Mouse (Mus musculus) forebrain, embryonic 16.5 days (tissue): ENCODE data around the gene Tgfbi. TPM values are rescaled to one million over a fixed set of nuclear protein-coding genes. Genes with fewer than 3 reads are reported as not detected.

Experiments
- ATAC-seq: fragments of 200-750 bp; cut with Nextera tagmentation; 2 replicates; pipeline ENCODE4 v1.8.0; 2017; ENCODE audit warnings: mild to moderate bottlenecking, moderate library complexity
- H3K27ac ChIP-seq: fragments of 300-500 bp; sonication (generic); 2 replicates; pipeline ENCODE4 v1.5.1; 2014; ENCODE audit warnings: low read length, control low read depth
- H3K27me3 ChIP-seq: fragments of 300-500 bp; sonication (generic); replicated peaks from 2 replicates; pipeline ENCODE4 v1.6.1; 2014; ENCODE audit warnings: low read length; ENCODE audit not compliant: control insufficient read depth, insufficient read depth
- H3K36me3 ChIP-seq: fragments of 300-500 bp; sonication (generic); 2 replicates; pipeline ENCODE4 v1.6.1; 2014; ENCODE audit not compliant: control insufficient read depth, insufficient read depth
- H3K4me1 ChIP-seq: fragments of 300-500 bp; sonication (generic); replicated peaks from 2 replicates; pipeline ENCODE4 v1.6.1; 2014; ENCODE audit warnings: low read length; ENCODE audit not compliant: control insufficient read depth, insufficient read depth
- H3K4me2 ChIP-seq: fragments of 300-500 bp; sonication (generic); 2 replicates; pipeline ENCODE4 v1.6.1; 2014; ENCODE audit warnings: mild to moderate bottlenecking, low read length, control low read depth
- H3K4me3 ChIP-seq: fragments of 300-500 bp; sonication (generic); replicated peaks from 2 replicates; pipeline ENCODE4 v1.5.1; 2014; ENCODE audit warnings: mild to moderate bottlenecking, low read length, control low read depth
- H3K9ac ChIP-seq: fragments of 300-500 bp; sonication (generic); replicated peaks from 2 replicates; pipeline ENCODE4 v1.6.1; 2014; ENCODE audit warnings: low read depth, low read length, control low read depth
- H3K9me3 ChIP-seq: fragments of 300-500 bp; sonication (generic); 2 replicates; pipeline ENCODE4 v1.6.1; 2016; ENCODE audit warnings: low read length; ENCODE audit not compliant: control insufficient read depth
- WGBS: fragments of 180-500 bp; shearing (Covaris S2); extraction: QIAGEN DNeasy Blood & Tissue Kit; methylation state at CpG from one replicate; pipeline ENCODE4 v1.1.7; 2014; 5-methylcytosine and 5-hydroxymethylcytosine counted together
- polyA plus RNA-seq: library from polyadenylated mRNA; unstranded; fragments of >200 nt; fragmentation: Nextera tagmentation; extraction: Ambion mirVana; gene quantifications from 2 replicates; pipeline ENCODE4 v1.2.1, GENCODE M21; 2015

Gene Tgfbi
- polyA plus RNA-seq, 1 experiment from 2014 or later = 3.8 TPM

- no peak overlapping the region for H3K4me2 ChIP-seq
- ATAC-seq = no peak
- WGBS = 86% methylated on average over 2 of the region's 2 CpGs
- no peaks in the 10 kb centered on the region for H3K36me3 ChIP-seq
- no peaks in the 10 kb centered on the region for H3K9me3 ChIP-seq
- H3K9ac ChIP-seq = no peak overlapping the region
- H3K4me3 ChIP-seq = no peak overlapping the region
- no peaks in the 10 kb centered on the region for H3K27me3 ChIP-seq
- H3K4me1 ChIP-seq = peaks cover 18% of the 10 kb centered on the region
- H3K27ac ChIP-seq = no peak overlapping the region
Measured at GRCm38 (mm10) chr13:56617197-56617596, 7.9 kb downstream of the Tgfbi start.

GRCm38 (mm10) chr13:56622201-56622757, 13.0 kb downstream of the Tgfbi start:
- Histone ChIP-seq H3K27me3 (no peaks in the 10 kb centered on the region), H3K4me1 (peaks cover 8% of the 10 kb centered on the region), H3K27ac (no peak overlapping the region), H3K9me3 (no peaks in the 10 kb centered on the region), H3K36me3 (no peaks in the 10 kb centered on the region), H3K4me3 (no peak overlapping the region), H3K4me2 (no peak overlapping the region), H3K9ac (no peak overlapping the region)
- ATAC-seq = no peak
- 49% methylated on average over 8 of the region's 8 CpGs for WGBS

GRCm38 (mm10) chr13:56626524-56626923, 17.2 kb downstream of the Tgfbi start:
- Histone ChIP-seq H3K4me2 (no peak overlapping the region), H3K27me3 (no peaks in the 10 kb centered on the region), H3K4me3 (no peak overlapping the region), H3K9me3 (no peaks in the 10 kb centered on the region), H3K9ac (no peak overlapping the region), H3K27ac (no peak overlapping the region), H3K4me1 (peaks cover 8% of the 10 kb centered on the region), H3K36me3 (no peaks in the 10 kb centered on the region)
- no peak for ATAC-seq
- 76% methylated on average over 6 of the region's 6 CpGs for WGBS

GRCm38 (mm10) chr13:56630081-56630480, 20.8 kb downstream of the Tgfbi start:
- 92% methylated on average over 4 of the region's 4 CpGs for WGBS
- no peak overlapping the region for H3K4me2 ChIP-seq
- no peak for ATAC-seq

GRCm38 (mm10) chr13:56630552-56630951, 21.2 kb downstream of the Tgfbi start:
- Histone ChIP-seq H3K9ac (no peak overlapping the region), H3K9me3 (no peaks in the 10 kb centered on the region), H3K36me3 (no peaks in the 10 kb centered on the region), H3K4me2 (no peak overlapping the region), H3K4me1 (no peaks in the 10 kb centered on the region), H3K4me3 (no peak overlapping the region), H3K27ac (no peak overlapping the region), H3K27me3 (no peaks in the 10 kb centered on the region)
- WGBS = 60% methylated on average over 6 of the region's 6 CpGs
- no peak for ATAC-seq

More at GRCm38 (mm10) chr13:56630081-56630480, 20.8 kb downstream of the Tgfbi start:
- Histone ChIP-seq H3K27ac (no peak overlapping the region), H3K27me3 (no peaks in the 10 kb centered on the region), H3K9me3 (no peaks in the 10 kb centered on the region), H3K4me3 (no peak overlapping the region), H3K4me1 (no peaks in the 10 kb centered on the region), H3K9ac (no peak overlapping the region), H3K36me3 (no peaks in the 10 kb centered on the region)

GRCm38 (mm10) chr13:56631332-56631731, 22.0 kb downstream of the Tgfbi start:
- Histone ChIP-seq H3K27ac (no peak overlapping the region), H3K9me3 (no peaks in the 10 kb centered on the region), H3K9ac (no peak overlapping the region), H3K4me1 (no peaks in the 10 kb centered on the region), H3K36me3 (no peaks in the 10 kb centered on the region), H3K4me2 (no peak overlapping the region), H3K4me3 (no peak overlapping the region), H3K27me3 (no peaks in the 10 kb centered on the region)
- no peak for ATAC-seq
- 93% methylated on average over 7 of the region's 7 CpGs for WGBS

- Histone ChIP-seq H3K27me3 (no peaks in the 10 kb centered on the region), H3K9ac (no peak overlapping the region), H3K9me3 (no peaks in the 10 kb centered on the region), H3K27ac (no peak overlapping the region), H3K36me3 (no peaks in the 10 kb centered on the region), H3K4me3 (no peak overlapping the region), H3K4me1 (no peaks in the 10 kb centered on the region), H3K4me2 (no peak overlapping the region)
- no peak for ATAC-seq
- WGBS = 34% methylated on average over 7 of the region's 7 CpGs
Measured at GRCm38 (mm10) chr13:56634139-56634615, 24.9 kb downstream of the Tgfbi start.

GRCm38 (mm10) chr13:56634920-56635319, 25.6 kb downstream of the Tgfbi start:
- H3K4me3 ChIP-seq = no peak overlapping the region
- H3K27ac ChIP-seq = no peak overlapping the region
- H3K4me2 ChIP-seq = no peak overlapping the region
- no peaks in the 10 kb centered on the region for H3K27me3 ChIP-seq
- no peaks in the 10 kb centered on the region for H3K36me3 ChIP-seq
- H3K9ac ChIP-seq = no peak overlapping the region
- no peaks in the 10 kb centered on the region for H3K9me3 ChIP-seq
- 74% methylated on average over 7 of the region's 7 CpGs for WGBS
- H3K4me1 ChIP-seq = no peaks in the 10 kb centered on the region
- ATAC-seq = no peak

GRCm38 (mm10) chr13:56637027-56637426, 27.7 kb downstream of the Tgfbi start:
- WGBS = 90% methylated on average over 8 of the region's 8 CpGs
- H3K4me3 ChIP-seq = no peak overlapping the region
- H3K4me1 ChIP-seq = no peaks in the 10 kb centered on the region
- H3K9me3 ChIP-seq = no peaks in the 10 kb centered on the region
- H3K9ac ChIP-seq = no peak overlapping the region
- no peaks in the 10 kb centered on the region for H3K36me3 ChIP-seq
- no peak overlapping the region for H3K27ac ChIP-seq
- no peak for ATAC-seq
- no peak overlapping the region for H3K4me2 ChIP-seq
- H3K27me3 ChIP-seq = no peaks in the 10 kb centered on the region

GRCm38 (mm10) chr13:56641746-56642145, 32.4 kb downstream of the Tgfbi start:
- no peak overlapping the region for H3K4me2 ChIP-seq
- 86% methylated on average over 2 of the region's 2 CpGs for WGBS
- H3K36me3 ChIP-seq = no peaks in the 10 kb centered on the region
- H3K4me1 ChIP-seq = no peaks in the 10 kb centered on the region
- no peak overlapping the region for H3K9ac ChIP-seq
- H3K9me3 ChIP-seq = no peaks in the 10 kb centered on the region
- H3K27me3 ChIP-seq = no peaks in the 10 kb centered on the region
- H3K27ac ChIP-seq = no peak overlapping the region
- no peak for ATAC-seq
- H3K4me3 ChIP-seq = no peak overlapping the region
